Mouse (Mus musculus) megakaryocyte, embryonic 14.5 days (primary cell): ENCODE results near the gene Fam89b. TPM values are rescaled to one million over a fixed set of nuclear protein-coding genes. Genes with fewer than 3 reads are reported as not detected.

Experiments used
- H3K27me3 ChIP-seq: replicated peaks from 2 replicates; pipeline ENCODE3; 2012; ENCODE audit warnings: inconsistent platforms
- H3K36me3 ChIP-seq: replicated peaks from 2 replicates; pipeline ENCODE3; 2012; ENCODE audit warnings: low read length, inconsistent platforms, mixed read lengths
- H3K4me1 ChIP-seq: 2 replicates; pipeline ENCODE4 v1.6.1; 2012; ENCODE audit warnings: inconsistent platforms
- H3K4me3 ChIP-seq: replicated peaks from 2 replicates; pipeline ENCODE3; 2012; ENCODE audit warnings: moderate library complexity, mild to moderate bottlenecking, inconsistent platforms
- H3K9me3 ChIP-seq: 2 replicates; pipeline ENCODE4 v1.6.1; 2012; ENCODE audit warnings: inconsistent platforms
- FLI1 ChIP-seq: IDR thresholded peaks from 2 replicates; pipeline ENCODE4 v1.6.1; 2012; ENCODE audit warnings: low read length, inconsistent platforms, mixed read lengths
- GATA1 ChIP-seq: IDR thresholded peaks from 3 replicates; pipeline ENCODE4 v1.6.1; 2012; ENCODE audit warnings: mixed read lengths, low read length, inconsistent platforms, borderline replicate concordance
- polyA plus RNA-seq: library from polyadenylated mRNA; stranded (reverse); fragments of >175 nt; gene quantifications from 2 replicates; pipeline ENCODE4 v1.2.3, GENCODE M21; 2012; ENCODE audit warnings: low replicate concordance; ENCODE audit not compliant: insufficient read depth

Fam89b gene
- polyA plus RNA-seq, 1 experiment = 173 TPM

- Histone ChIP-seq H3K9me3 (no peaks in the 10 kb centered on the region), H3K4me3 (no peak overlapping the region), H3K36me3 (peaks cover 70% of the 10 kb centered on the region), H3K4me1 (peaks cover 36% of the 10 kb centered on the region), H3K27me3 (no peaks in the 10 kb centered on the region)
- TF ChIP-seq GATA1 = no peak
- TF ChIP-seq FLI1 = no peak
Measured at GRCm38 (mm10) chr19:5686437-5686836, 43.0 kb downstream of the Fam89b start.

- H3K36me3 ChIP-seq = peaks cover 70% of the 10 kb centered on the region
- H3K27me3 ChIP-seq = no peaks in the 10 kb centered on the region
- H3K9me3 ChIP-seq = no peaks in the 10 kb centered on the region
- no peak overlapping the region for H3K4me3 ChIP-seq
- peaks cover 33% of the 10 kb centered on the region for H3K4me1 ChIP-seq
- TF ChIP-seq GATA1 (no peak), FLI1 (no peak)
Measured at GRCm38 (mm10) chr19:5685861-5686260, 43.6 kb downstream of the Fam89b start.

GRCm38 (mm10) chr19:5685431-5685830 is 44.0 kb downstream of the Fam89b start:
- Histone ChIP-seq H3K36me3 (peaks cover 70% of the 10 kb centered on the region), H3K4me1 (peaks cover 33% of the 10 kb centered on the region), H3K9me3 (no peaks in the 10 kb centered on the region), H3K4me3 (no peak overlapping the region), H3K27me3 (no peaks in the 10 kb centered on the region)
- TF ChIP-seq FLI1 (no peak), GATA1 (no peak)

- Histone ChIP-seq H3K4me1 (peaks cover 33% of the 10 kb centered on the region), H3K36me3 (peaks cover 73% of the 10 kb centered on the region), H3K9me3 (no peaks in the 10 kb centered on the region), H3K27me3 (no peaks in the 10 kb centered on the region), H3K4me3 (no peak overlapping the region)
- TF ChIP-seq GATA1 = no peak
- no peak for TF ChIP-seq FLI1
Measured at GRCm38 (mm10) chr19:5684985-5685384, 44.5 kb downstream of the Fam89b start.

- Histone ChIP-seq H3K4me3 (no peak overlapping the region), H3K36me3 (peaks cover 80% of the 10 kb centered on the region), H3K4me1 (peaks cover 36% of the 10 kb centered on the region), H3K9me3 (no peaks in the 10 kb centered on the region), H3K27me3 (no peaks in the 10 kb centered on the region)
- no peak for TF ChIP-seq GATA1
- no peak for TF ChIP-seq FLI1
Measured at GRCm38 (mm10) chr19:5684236-5684635, 45.2 kb downstream of the Fam89b start.

GRCm38 (mm10) chr19:5680432-5680831 is 49.0 kb downstream of the Fam89b start:
- H3K36me3 ChIP-seq = peaks cover 95% of the 10 kb centered on the region
- H3K27me3 ChIP-seq = no peaks in the 10 kb centered on the region
- no peaks in the 10 kb centered on the region for H3K9me3 ChIP-seq
- H3K4me3 ChIP-seq = no peak overlapping the region
- H3K4me1 ChIP-seq = peaks cover 28% of the 10 kb centered on the region
- TF ChIP-seq GATA1 = no peak
- no peak for TF ChIP-seq FLI1

Other genes with a start within 250 kb of the Fam89b start
- 40.1 and 41.1 TPM in 2 replicates for gene Mus81, start 241.3 kb downstream of the Fam89b start, polyA plus RNA-seq
- 2,588 and 4,768 TPM in 2 replicates for gene Cfl1, start 239.2 kb downstream of the Fam89b start, polyA plus RNA-seq
- gene 1700020D05Rik, start 225.9 kb downstream of the Fam89b start, polyA plus RNA-seq = not detected in 2 replicates
- gene Snx32, start 219.1 kb downstream of the Fam89b start, polyA plus RNA-seq = 3.6 and 4.0 TPM in 2 replicates
- gene Ovol1, start 169.0 kb downstream of the Fam89b start, polyA plus RNA-seq = not detected in 2 replicates
- gene Ap5b1, start 161.6 kb downstream of the Fam89b start, polyA plus RNA-seq = 23.7 and 35.2 TPM in 2 replicates
- gene Rnaseh2c, start 127.8 kb downstream of the Fam89b start, polyA plus RNA-seq = 356 and 520 TPM in 2 replicates
- 26.7 and 57.5 TPM in 2 replicates for gene Kat5, start 119.4 kb downstream of the Fam89b start, polyA plus RNA-seq
- gene Rela, start 92.2 kb downstream of the Fam89b start, polyA plus RNA-seq = 105 and 119 TPM in 2 replicates
- 116 and 134 TPM in 2 replicates for gene Sipa1, start 65.9 kb downstream of the Fam89b start, polyA plus RNA-seq
- 156 and 158 TPM in 2 replicates for gene Map3k11, start 40.9 kb downstream of the Fam89b start, polyA plus RNA-seq
- 161 and 607 TPM in 2 replicates for gene Pcnx3, start 40.7 kb downstream of the Fam89b start, polyA plus RNA-seq
- gene Kcnk7, start 25.3 kb downstream of the Fam89b start, polyA plus RNA-seq = not detected in 2 replicates
- 203 and 207 TPM in 2 replicates for gene Ehbp1l1, start 3.3 kb downstream of the Fam89b start, polyA plus RNA-seq
- 1.3 and 7.9 TPM in 2 replicates for gene Ltbp3, start 11.3 kb upstream of the Fam89b start, polyA plus RNA-seq
- 30.0 and 71.8 TPM in 2 replicates for gene Scyl1, start 41.8 kb upstream of the Fam89b start, polyA plus RNA-seq
- 28.5 and 57.6 TPM in 2 replicates for gene Frmd8, start 145.6 kb upstream of the Fam89b start, polyA plus RNA-seq
- 3.6 and 6.9 TPM in 2 replicates for gene Slc25a45, start 148.2 kb upstream of the Fam89b start, polyA plus RNA-seq
- 0.57 and 1.3 TPM in 2 replicates for gene Tigd3, start 164.5 kb upstream of the Fam89b start, polyA plus RNA-seq
- gene Dpf2, start 183.4 kb upstream of the Fam89b start, polyA plus RNA-seq = 23.0 and 44.7 TPM in 2 replicates
- gene Cdc42ep2, start 195.2 kb upstream of the Fam89b start, polyA plus RNA-seq = 4.4 and 15.7 TPM in 2 replicates
- gene Pola2, start 234.5 kb upstream of the Fam89b start, polyA plus RNA-seq = 11.0 and 14.1 TPM in 2 replicates